Mouse (Mus musculus) thymus, postnatal 0 days (tissue): ENCODE data around the gene P3h2. TPM values are rescaled to one million over a fixed set of nuclear protein-coding genes. Genes with fewer than 3 reads are reported as not detected.

ENCODE experiments used
- DNase-seq: peaks from one replicate; pipeline ENCODE4 v3.0.0-alpha.2; 2015; ENCODE audit warnings: low spot score
- polyA plus RNA-seq: library from polyadenylated mRNA; unstranded; fragments of >200 nt; fragmentation: Nextera tagmentation; extraction: Ambion mirVana; gene quantifications from 2 replicates; pipeline ENCODE4 v1.2.1, GENCODE M21; 2015

The P3h2 gene
- polyA plus RNA-seq, 1 experiment from 2014 or later: 0.65 TPM

GRCm38 (mm10) chr16:26070376-26070775, 35.2 kb downstream of the P3h2 start:
- DNase-seq: no peak

- DNase-seq: no peak
These were observed 40.5 kb downstream of the P3h2 start for GRCm38 (mm10) chr16:26065060-26065459.

- DNase-seq: no peak
These were observed 45.1 kb downstream of the P3h2 start for GRCm38 (mm10) chr16:26060239-26061085.

- no peak for DNase-seq
These were observed 52.0 kb downstream of the P3h2 start for GRCm38 (mm10) chr16:26053631-26054030.

GRCm38 (mm10) chr16:26049393-26050087, 56.0 kb downstream of the P3h2 start:
- no peak for DNase-seq

GRCm38 (mm10) chr16:26047870-26048269, 57.7 kb downstream of the P3h2 start:
- DNase-seq: no peak

- no peak for DNase-seq
These were observed 58.2 kb downstream of the P3h2 start for GRCm38 (mm10) chr16:26047396-26047795.

- DNase-seq: no peak
These were observed 63.7 kb downstream of the P3h2 start for GRCm38 (mm10) chr16:26041929-26042303.

GRCm38 (mm10) chr16:26041021-26041928, 64.3 kb downstream of the P3h2 start:
- DNase-seq: no peak

GRCm38 (mm10) chr16:26039320-26039719, 66.3 kb downstream of the P3h2 start:
- no peak for DNase-seq

- no peak for DNase-seq
These were observed 70.1 kb downstream of the P3h2 start for GRCm38 (mm10) chr16:26035525-26035924.

GRCm38 (mm10) chr16:26035079-26035478, 70.5 kb downstream of the P3h2 start:
- DNase-seq: no peak

- no peak for DNase-seq
These were observed 76.1 kb downstream of the P3h2 start for GRCm38 (mm10) chr16:26029424-26030012.

GRCm38 (mm10) chr16:26026416-26026815, 79.2 kb downstream of the P3h2 start:
- DNase-seq: no peak

- DNase-seq: no peak
These were observed 81.0 kb downstream of the P3h2 start for GRCm38 (mm10) chr16:26024543-26024942.

- no peak for DNase-seq
These were observed 82.2 kb downstream of the P3h2 start for GRCm38 (mm10) chr16:26023352-26023751.

- DNase-seq: no peak
These were observed 83.8 kb downstream of the P3h2 start for GRCm38 (mm10) chr16:26021759-26022158.

- no peak for DNase-seq
These were observed 99.8 kb downstream of the P3h2 start for GRCm38 (mm10) chr16:26005811-26006210.

- DNase-seq: no peak
These were observed 102.3 kb downstream of the P3h2 start for GRCm38 (mm10) chr16:26003261-26003660.

GRCm38 (mm10) chr16:26002848-26003247, 102.7 kb downstream of the P3h2 start:
- DNase-seq: no peak

- no peak for DNase-seq
These were observed 111.0 kb downstream of the P3h2 start for GRCm38 (mm10) chr16:25994605-25995004.
